Mouse (Mus musculus): Measurements from ENCODE around the gene Zfp740. TPM values are rescaled to one million over a fixed set of nuclear protein-coding genes. Genes with fewer than 3 reads are reported as not detected.
A peak's percentile ranks its signal among the peaks of the same experiment; 100 is the strongest.
"Not testable (repeated sequence)": the region's sequence is repeated elsewhere in the genome, so short reads cannot be mapped to it uniquely, and the experiment has no call there.

Gene Zfp740
- polyA plus RNA-seq, 1 experiment from 2014 or later: 14.8 TPM

DNA sequence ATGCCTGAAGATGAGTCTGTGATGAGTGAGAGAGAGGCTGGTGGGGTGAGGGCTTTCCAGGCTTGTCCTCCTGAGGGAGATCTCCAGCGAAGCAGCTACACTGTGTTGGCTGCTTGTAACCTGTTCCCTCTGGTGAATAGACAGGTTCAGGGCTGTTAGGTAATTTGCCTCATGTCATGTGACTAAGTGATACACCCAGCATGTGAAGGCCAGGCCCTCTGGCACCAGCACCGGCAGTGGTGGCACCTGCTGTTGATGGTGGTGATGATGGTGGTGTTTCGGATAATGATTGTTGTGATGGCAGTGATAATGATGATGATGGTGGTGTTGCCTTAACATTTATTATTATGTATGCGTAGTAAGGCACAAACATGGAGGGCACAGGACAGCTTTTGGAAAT lies 7.8 kb downstream of the Zfp740 start:
- ATAC-seq (ENCODE audit: low read depth) (no peak), DNase-seq (no peak)
- Histone ChIP-seq H3K4me3 (replicated peaks) (no peak overlapping the region), H3K36me3 (peaks cover 92% of the 10 kb centered on the region), H3K27me3 (no peaks in the 10 kb centered on the region), H3K4me2 (no peak overlapping the region), H3K27ac (no peak overlapping the region), H3K4me1 (replicated peaks) (peaks cover 17% of the 10 kb centered on the region), H3K9ac (no peak overlapping the region), H3K9me3 (replicated peaks) (no peaks in the 10 kb centered on the region)
- 93% methylated on average over 4 of the region's 4 CpGs for WGBS (ENCODE audit: insufficient replicate concordance)

DNA sequence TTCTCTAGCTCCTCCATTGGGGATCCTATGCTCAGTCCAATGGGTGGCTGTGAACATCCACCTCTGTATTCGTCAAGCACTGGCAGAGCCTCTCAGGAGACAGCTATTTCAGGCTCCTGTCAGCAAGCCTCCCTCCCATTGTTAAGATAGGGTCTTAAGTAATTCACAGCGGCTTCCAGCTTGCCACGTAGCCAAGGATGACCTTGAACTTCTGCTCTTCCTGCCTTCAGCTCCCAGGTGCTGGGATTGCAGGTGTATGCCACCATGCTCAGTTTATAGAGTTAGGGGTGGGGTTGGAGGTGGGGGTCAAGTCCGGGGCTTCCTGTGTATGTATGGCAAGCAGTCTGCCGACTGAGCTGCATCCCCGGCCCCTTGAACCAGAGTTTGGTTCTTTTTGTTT lies 8.8 kb downstream of the Zfp740 start:
- Histone ChIP-seq H3K9ac (no peak overlapping the region), H3K9me3 (replicated peaks) (no peaks in the 10 kb centered on the region), H3K4me1 (replicated peaks) (peaks cover 10% of the 10 kb centered on the region), H3K36me3 (peaks cover 94% of the 10 kb centered on the region), H3K4me3 (replicated peaks) (no peak overlapping the region), H3K27ac (no peak overlapping the region), H3K4me2 (no peak overlapping the region), H3K27me3 (no peaks in the 10 kb centered on the region)
- 78% methylated on average over 6 of the region's 6 CpGs for WGBS (ENCODE audit: insufficient replicate concordance)
- ATAC-seq (ENCODE audit: low read depth) (no peak), DNase-seq (no peak)

DNA sequence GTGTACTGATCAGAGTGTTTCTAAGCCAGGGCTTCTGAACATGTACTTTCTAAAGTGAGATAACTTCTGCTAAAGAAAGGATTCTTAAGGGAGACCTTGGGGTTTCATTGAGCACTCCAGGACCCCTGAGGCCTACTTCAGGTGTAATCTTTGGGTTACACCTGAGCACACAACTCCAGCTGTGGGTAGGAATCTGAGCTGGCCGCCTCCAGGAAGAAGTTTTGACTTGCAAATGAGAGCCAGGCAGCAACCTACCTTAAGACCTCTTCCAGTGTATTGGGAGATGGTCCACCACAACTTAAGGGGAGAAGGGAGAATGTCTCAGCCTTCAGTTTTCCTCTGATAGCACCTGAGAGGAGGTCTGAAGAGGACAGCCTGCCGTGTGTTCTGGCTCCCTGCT lies 11.1 kb downstream of the Zfp740 start:
- Histone ChIP-seq H3K4me1 (replicated peaks) (no peaks in the 10 kb centered on the region), H3K27me3 (no peaks in the 10 kb centered on the region), H3K4me3 (replicated peaks) (no peak overlapping the region), H3K36me3 (peaks cover 71% of the 10 kb centered on the region), H3K9ac (no peak overlapping the region), H3K27ac (no peak overlapping the region), H3K9me3 (replicated peaks) (no peaks in the 10 kb centered on the region), H3K4me2 (no peak overlapping the region)
- no peak for ATAC-seq (ENCODE audit: low read depth)
- DNase-seq: no peak
- WGBS (ENCODE audit: insufficient replicate concordance): 67% methylated on average over 2 of the region's 2 CpGs

DNA sequence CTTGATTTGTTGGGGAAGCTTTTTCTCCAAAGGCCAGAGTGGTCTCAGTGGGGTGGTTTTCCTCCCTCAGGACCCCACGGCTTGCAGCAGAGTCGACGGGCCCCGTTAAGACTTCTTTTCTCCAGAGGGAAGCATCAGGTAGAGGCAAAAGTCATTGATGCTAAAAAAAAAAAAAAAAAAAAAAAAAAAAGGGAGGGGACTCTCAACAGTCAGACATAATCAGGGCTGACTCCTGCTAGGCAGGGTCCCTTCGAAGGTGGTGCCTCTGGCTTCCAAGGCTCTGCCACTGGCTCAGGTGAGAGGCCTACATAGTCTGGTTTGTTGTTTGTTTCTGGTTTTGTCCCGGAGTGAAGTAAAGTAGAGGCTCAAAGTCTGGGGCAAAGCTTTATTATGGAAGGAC lies 12.6 kb downstream of the Zfp740 start:
- Histone ChIP-seq H3K9ac (no peak overlapping the region), H3K4me3 (replicated peaks) (no peak overlapping the region), H3K27ac (no peak overlapping the region), H3K27me3 (no peaks in the 10 kb centered on the region), H3K36me3 (peaks cover 56% of the 10 kb centered on the region), H3K4me1 (replicated peaks) (no peaks in the 10 kb centered on the region), H3K4me2 (no peak overlapping the region), H3K9me3 (replicated peaks) (no peaks in the 10 kb centered on the region)
- no peak for DNase-seq
- whole genome bisulfite sequencing (ENCODE audit: insufficient replicate concordance): 75% methylated on average over 6 of the region's 6 CpGs
- ATAC-seq (ENCODE audit: low read depth): no peak

DNA sequence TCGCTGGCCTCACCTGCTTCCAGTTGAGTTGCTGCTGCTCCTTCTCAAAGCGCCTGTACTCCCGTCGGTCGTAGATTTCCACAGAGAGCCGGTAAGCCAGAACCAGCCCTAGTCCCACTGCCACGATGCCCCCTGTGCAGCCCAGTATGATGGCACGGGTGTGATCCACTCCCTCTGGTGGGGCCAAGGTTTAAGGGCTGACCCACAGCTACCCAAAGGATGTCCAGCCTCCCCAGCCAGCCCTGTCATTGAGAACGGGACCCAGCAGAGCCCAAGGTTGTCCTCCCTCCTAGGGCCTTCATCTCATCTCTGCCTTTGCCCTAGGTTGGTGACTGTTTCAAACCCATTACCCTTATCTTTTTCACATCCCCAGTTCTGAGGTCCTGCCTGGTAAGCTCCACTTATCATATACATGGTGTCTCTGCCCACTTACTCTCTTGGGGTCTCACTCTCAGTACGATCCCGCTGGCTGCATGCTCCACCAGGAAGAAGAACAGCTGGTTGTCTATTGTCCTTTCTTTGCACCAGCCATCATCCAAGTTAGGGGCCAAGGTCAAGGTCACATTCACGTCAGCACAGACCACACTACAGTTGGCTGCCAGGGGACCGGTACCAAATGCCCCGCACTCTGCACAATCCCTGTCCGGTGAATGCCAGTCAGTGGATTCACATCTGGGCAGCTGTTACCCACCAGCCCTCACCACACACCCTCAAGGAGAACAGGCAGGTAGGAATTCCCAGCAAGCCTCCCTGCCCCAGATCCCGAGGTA lies 13.6 kb downstream of the Zfp740 start:
- no peaks in the 10 kb centered on the region for H3K27me3 ChIP-seq
- H3K9ac ChIP-seq: no peak overlapping the region
- WGBS (ENCODE audit: insufficient replicate concordance): 82% methylated on average over 16 of the region's 16 CpGs
- H3K4me1 ChIP-seq (replicated peaks): no peaks in the 10 kb centered on the region
- H3K4me3 ChIP-seq (replicated peaks): no peak overlapping the region
- peaks cover 49% of the 10 kb centered on the region for H3K36me3 ChIP-seq
- no peak overlapping the region for H3K27ac ChIP-seq
- ATAC-seq (ENCODE audit: low read depth) (peak; percentile 9; the same call in 1 of the 2 replicates), DNase-seq (no peak)
- H3K9me3 ChIP-seq (replicated peaks): no peaks in the 10 kb centered on the region
- H3K4me2 ChIP-seq: no peak overlapping the region

DNA sequence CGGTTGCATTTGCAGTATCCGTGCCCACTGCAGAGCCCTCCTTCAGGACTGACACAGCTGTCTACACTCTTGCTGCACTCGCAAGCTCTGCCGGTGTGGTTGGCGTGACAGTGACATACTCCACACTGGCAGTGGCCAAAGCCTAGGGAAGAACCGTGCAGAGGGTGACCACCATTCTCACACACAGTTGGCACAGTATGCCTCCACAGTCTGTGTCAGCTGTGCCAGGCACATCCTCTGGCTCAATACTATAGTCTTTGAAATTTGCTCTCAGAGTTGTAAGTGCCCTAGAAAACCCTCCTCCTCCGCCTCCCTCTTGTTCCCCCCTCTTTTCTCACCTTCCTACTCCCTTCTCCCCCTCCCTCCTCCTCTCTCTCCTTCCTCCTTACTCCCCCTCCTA lies 14.3 kb downstream of the Zfp740 start:
- Histone ChIP-seq H3K4me1 (replicated peaks) (no peaks in the 10 kb centered on the region), H3K27me3 (peaks cover 4% of the 10 kb centered on the region), H3K27ac (no peak overlapping the region), H3K4me2 (no peak overlapping the region), H3K4me3 (replicated peaks) (no peak overlapping the region), H3K36me3 (peaks cover 42% of the 10 kb centered on the region), H3K9ac (no peak overlapping the region), H3K9me3 (replicated peaks) (no peaks in the 10 kb centered on the region)
- 84% methylated on average over 7 of the region's 7 CpGs for WGBS (ENCODE audit: insufficient replicate concordance)
- DNase-seq (no peak), ATAC-seq (ENCODE audit: low read depth) (no peak)

DNA sequence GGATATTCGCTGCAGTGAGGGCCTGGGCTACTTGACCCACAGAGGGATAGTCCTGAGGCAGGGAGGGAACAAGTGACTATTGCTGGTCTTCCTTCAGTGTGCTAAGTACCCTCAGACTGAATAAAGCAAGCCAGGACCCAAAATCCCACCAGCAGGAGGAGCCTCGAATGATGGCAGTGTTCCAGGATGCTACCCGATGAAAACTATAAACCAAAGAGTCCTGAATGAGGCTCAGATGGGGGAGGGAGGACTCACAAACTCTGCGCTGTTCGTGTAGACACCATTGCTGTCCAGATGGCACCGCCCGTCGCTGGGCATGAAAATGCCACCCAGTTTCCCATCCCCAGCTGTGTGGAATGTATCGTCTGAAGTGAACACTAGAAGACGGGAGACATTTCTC lies 19.3 kb downstream of the Zfp740 start:
- Histone ChIP-seq H3K27ac (no peak overlapping the region), H3K9ac (no peak overlapping the region), H3K36me3 (no peaks in the 10 kb centered on the region), H3K4me2 (no peak overlapping the region), H3K4me3 (replicated peaks) (no peak overlapping the region), H3K4me1 (replicated peaks) (peaks cover 30% of the 10 kb centered on the region), H3K9me3 (replicated peaks) (no peaks in the 10 kb centered on the region), H3K27me3 (peaks cover 26% of the 10 kb centered on the region)
- WGBS (ENCODE audit: insufficient replicate concordance): 56% methylated on average over 10 of the region's 10 CpGs
- ATAC-seq (ENCODE audit: low read depth) (no peak), DNase-seq (no peak)

DNA sequence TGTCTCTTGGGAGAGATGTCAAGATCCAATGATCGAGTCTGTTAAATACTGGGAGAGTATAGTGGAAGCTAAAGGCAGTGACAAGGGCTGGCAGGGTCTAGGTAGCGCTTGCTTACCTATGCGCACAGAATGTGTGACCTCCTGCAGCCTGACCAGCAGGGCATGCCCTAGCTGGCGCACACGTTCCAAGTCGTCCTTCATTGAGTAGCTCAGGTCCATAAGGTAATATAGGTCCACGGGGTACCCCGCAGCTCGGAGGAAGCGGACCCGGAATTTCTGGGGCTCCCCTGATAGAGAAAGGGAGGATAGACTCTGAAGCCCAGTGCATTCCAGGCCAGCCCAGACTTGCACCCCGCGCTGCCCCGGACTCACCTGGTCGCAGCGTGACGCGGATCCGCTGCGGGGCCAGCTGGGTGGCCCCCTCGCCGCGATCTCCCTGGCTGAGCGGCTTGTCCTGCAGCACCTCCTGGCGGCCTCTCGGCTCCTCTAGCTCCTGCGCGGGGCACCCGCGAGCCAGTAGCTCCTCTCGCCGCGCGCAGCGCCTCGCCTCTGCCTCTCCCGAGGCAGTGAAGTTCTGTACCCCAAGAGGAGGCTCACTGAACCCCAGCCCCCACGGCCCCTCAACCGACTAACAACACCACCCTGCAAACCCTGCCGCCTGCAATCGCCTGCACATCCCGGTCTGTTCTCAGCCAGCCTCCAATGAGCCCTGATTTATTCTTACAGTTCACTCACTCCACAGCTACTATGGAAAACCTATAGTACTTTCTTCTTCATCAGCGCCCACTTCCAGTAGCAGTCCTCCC lies 21.3 kb downstream of the Zfp740 start:
- no peaks in the 10 kb centered on the region for H3K36me3 ChIP-seq
- peak overlapping the region; percentile 30 for H3K27ac ChIP-seq
- peak overlapping the region; percentile 85 for H3K4me2 ChIP-seq
- no peaks in the 10 kb centered on the region for H3K9me3 ChIP-seq (replicated peaks)
- H3K4me1 ChIP-seq (replicated peaks): peaks cover 34% of the 10 kb centered on the region
- H3K27me3 ChIP-seq: peaks cover 26% of the 10 kb centered on the region
- H3K4me3 ChIP-seq (replicated peaks): peak overlapping the region; percentile 52
- 6% methylated on average over 41 of the region's 43 CpGs for WGBS (ENCODE audit: insufficient replicate concordance)
- peak; percentile 67 for DNase-seq
- ATAC-seq (ENCODE audit: low read depth): peak; percentile 73
- peak overlapping the region; percentile 59 for H3K9ac ChIP-seq

DNA sequence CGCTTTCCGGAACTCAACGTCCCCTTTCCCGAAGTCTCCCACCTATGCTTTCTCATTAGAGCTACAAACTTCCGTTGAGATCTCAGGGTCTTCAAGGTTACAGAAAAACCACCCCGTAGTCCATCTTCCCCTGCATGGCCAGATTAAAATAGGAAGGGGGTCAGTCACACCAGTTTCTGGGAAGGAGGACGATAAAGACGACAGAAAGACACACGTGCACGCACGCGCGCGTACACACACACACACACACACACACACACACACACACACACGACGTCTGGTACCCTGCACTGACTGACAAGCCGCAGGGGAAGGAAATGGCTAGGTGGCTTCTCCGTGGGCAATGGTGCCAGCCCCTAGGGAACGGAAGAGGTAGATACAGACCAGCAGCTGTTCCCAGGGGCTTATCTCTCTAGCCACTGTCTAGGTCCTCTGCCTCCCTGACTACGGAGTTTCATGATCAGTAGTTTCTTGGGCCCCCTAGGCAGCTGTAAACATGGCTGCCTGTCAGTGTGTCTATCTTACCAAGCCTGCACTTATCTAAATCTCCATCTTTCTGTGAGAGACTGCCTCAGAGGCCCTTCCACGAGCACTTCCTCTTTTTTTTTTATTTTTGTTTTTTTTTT lies 22.1 kb downstream of the Zfp740 start:
- DNase-seq (peak; percentile 57), ATAC-seq (ENCODE audit: low read depth) (peak; percentile 91)
- H3K9ac ChIP-seq: peak overlapping the region; percentile 59
- H3K9me3 ChIP-seq (replicated peaks): no peaks in the 10 kb centered on the region
- H3K36me3 ChIP-seq: no peaks in the 10 kb centered on the region
- H3K27ac ChIP-seq: peak overlapping the region; percentile 30
- peak overlapping the region; percentile 85 for H3K4me2 ChIP-seq
- WGBS (ENCODE audit: insufficient replicate concordance): 2% methylated on average over 21 of the region's 21 CpGs
- H3K4me3 ChIP-seq (replicated peaks): peak overlapping the region; percentile 52
- H3K27me3 ChIP-seq: peaks cover 26% of the 10 kb centered on the region
- peaks cover 34% of the 10 kb centered on the region for H3K4me1 ChIP-seq (replicated peaks)

DNA sequence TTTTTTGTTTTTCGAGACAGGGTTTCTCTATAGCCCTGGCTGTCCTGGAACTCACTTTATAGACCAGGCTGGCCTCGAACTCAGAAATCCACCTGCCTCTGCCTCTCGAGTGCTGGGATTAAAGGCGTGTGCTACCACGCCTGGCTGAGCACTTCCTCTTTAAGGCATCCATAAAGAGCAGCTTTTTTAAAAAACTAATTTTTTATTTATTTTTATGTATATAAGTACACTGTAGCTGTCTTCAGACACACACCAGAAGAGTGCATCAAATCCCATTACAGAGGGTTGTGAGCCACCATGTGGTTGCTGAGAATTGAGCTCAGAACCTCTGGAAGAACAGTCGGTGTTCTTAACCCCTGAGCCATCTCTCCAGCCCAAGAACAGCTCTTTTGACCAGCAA lies 22.6 kb downstream of the Zfp740 start:
- not testable (repeated sequence) for H3K27ac ChIP-seq; H3K9me3 ChIP-seq (replicated peaks); DNase-seq; ATAC-seq (ENCODE audit: low read depth); H3K9ac ChIP-seq; H3K36me3 ChIP-seq
- H3K27me3 ChIP-seq: peaks cover 26% of the 10 kb centered on the region
- WGBS (ENCODE audit: insufficient replicate concordance): 32% methylated on average over 6 of the region's 6 CpGs
- H3K4me3 ChIP-seq (replicated peaks): peak overlapping the region; percentile 52; the same call in 1 of the 2 replicates
- peaks cover 37% of the 10 kb centered on the region for H3K4me1 ChIP-seq (replicated peaks)
- H3K4me2 ChIP-seq: peak overlapping the region; percentile 85; the same call in 1 of the 2 replicates

Data from liver, embryonic 13.5 days (tissue).